Mouse (Mus musculus) neural tube, embryonic 11.5 days (tissue): ENCODE results near the gene Gpr34. TPM values are rescaled to one million over a fixed set of nuclear protein-coding genes. Genes with fewer than 3 reads are reported as not detected.
A peak's percentile ranks its signal among the peaks of the same experiment; 100 is the strongest.

Source experiments
- ATAC-seq: fragments of 200-750 bp; cut with Nextera tagmentation; 2 replicates; pipeline ENCODE4 v1.8.0; 2017; ENCODE audit warnings: moderate number of reproducible peaks, mild to moderate bottlenecking, moderate TSS enrichment, moderate library complexity; ENCODE audit not compliant: insufficient read depth, low FRiP score, low TSS enrichment
- DNase-seq: peaks from one replicate; pipeline ENCODE4 v3.0.0-alpha.2; 2015; ENCODE audit warnings: low spot score
- H3K27ac ChIP-seq: fragments of 300-500 bp; sonication (generic); 2 replicates; pipeline ENCODE4 v1.5.1; 2014; ENCODE audit warnings: low read depth, mild to moderate bottlenecking, low read length
- H3K27me3 ChIP-seq: fragments of 300-500 bp; sonication (generic); 2 replicates; pipeline ENCODE4 v1.6.1; 2014; ENCODE audit warnings: mild to moderate bottlenecking, low read length, mixed read lengths; ENCODE audit not compliant: control insufficient read depth, insufficient read depth
- H3K36me3 ChIP-seq: fragments of 300-500 bp; sonication (generic); 2 replicates; pipeline ENCODE4 v1.6.1; 2014; ENCODE audit warnings: mild to moderate bottlenecking, low read length, moderate library complexity, mixed read lengths; ENCODE audit not compliant: control insufficient read depth, insufficient read depth
- H3K4me1 ChIP-seq: fragments of 300-500 bp; sonication (generic); 2 replicates; pipeline ENCODE4 v1.6.1; 2014; ENCODE audit warnings: low read length, mixed read lengths; ENCODE audit not compliant: control insufficient read depth, insufficient read depth
- H3K4me2 ChIP-seq: fragments of 300-500 bp; sonication (generic); 2 replicates; pipeline ENCODE4 v1.6.1; 2014; ENCODE audit warnings: low read depth, mild to moderate bottlenecking, moderate library complexity
- H3K4me3 ChIP-seq: fragments of 300-500 bp; sonication (generic); 2 replicates; pipeline ENCODE4 v1.5.1; 2014; ENCODE audit warnings: low read depth, low read length
- H3K9ac ChIP-seq: fragments of 300-500 bp; sonication (generic); 2 replicates; pipeline ENCODE4 v1.6.1; 2014; ENCODE audit warnings: mild to moderate bottlenecking, low read length
- H3K9me3 ChIP-seq: fragments of 300-500 bp; sonication (generic); 2 replicates; pipeline ENCODE4 v1.6.1; 2016; ENCODE audit warnings: low read length; ENCODE audit not compliant: control insufficient read depth
- WGBS: fragments of 180-500 bp; shearing (Covaris S2); extraction: QIAGEN DNeasy Blood & Tissue Kit; methylation state at CpG from one replicate; pipeline ENCODE4 v1.1.7; 2014; 5-methylcytosine and 5-hydroxymethylcytosine counted together
- polyA plus RNA-seq: library from polyadenylated mRNA; unstranded; fragments of >200 nt; fragmentation: Nextera tagmentation; extraction: Ambion mirVana; gene quantifications from 2 replicates; pipeline ENCODE4 v1.2.1, GENCODE M21; 2014

The Gpr34 gene
- polyA plus RNA-seq, 1 experiment from 2014 or later: 1.5 TPM

DNA sequence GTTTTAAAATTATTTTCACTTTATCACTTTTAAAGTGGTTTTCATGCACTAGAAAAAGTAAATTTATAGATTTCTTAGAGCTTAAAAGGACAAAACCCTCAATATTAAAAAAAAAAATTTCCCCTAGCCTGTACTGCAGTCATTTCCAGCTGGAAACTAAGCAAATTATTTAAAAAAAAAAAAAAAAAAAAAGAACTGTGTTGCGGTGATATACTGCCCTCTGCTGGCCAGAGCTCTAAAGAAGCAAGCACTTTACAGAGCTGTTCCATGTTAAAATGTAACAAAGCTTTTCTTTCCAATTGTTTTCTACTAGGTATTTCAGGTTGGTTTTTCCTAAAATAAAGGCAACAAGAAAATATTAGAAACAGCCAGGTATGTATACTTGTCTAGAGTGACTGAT is 24.8 kb downstream of the Gpr34 start:
- no peaks in the 10 kb centered on the region for H3K4me1 ChIP-seq
- no peaks in the 10 kb centered on the region for H3K36me3 ChIP-seq
- no peak overlapping the region for H3K9ac ChIP-seq
- WGBS: 14% methylated on average over 1 of the region's 1 CpGs
- no peak for ATAC-seq
- H3K27ac ChIP-seq: no peak overlapping the region
- H3K27me3 ChIP-seq: no peaks in the 10 kb centered on the region
- H3K9me3 ChIP-seq: no peaks in the 10 kb centered on the region
- no peak overlapping the region for H3K4me2 ChIP-seq
- peak; percentile 35 for DNase-seq
- H3K4me3 ChIP-seq: no peak overlapping the region

DNA sequence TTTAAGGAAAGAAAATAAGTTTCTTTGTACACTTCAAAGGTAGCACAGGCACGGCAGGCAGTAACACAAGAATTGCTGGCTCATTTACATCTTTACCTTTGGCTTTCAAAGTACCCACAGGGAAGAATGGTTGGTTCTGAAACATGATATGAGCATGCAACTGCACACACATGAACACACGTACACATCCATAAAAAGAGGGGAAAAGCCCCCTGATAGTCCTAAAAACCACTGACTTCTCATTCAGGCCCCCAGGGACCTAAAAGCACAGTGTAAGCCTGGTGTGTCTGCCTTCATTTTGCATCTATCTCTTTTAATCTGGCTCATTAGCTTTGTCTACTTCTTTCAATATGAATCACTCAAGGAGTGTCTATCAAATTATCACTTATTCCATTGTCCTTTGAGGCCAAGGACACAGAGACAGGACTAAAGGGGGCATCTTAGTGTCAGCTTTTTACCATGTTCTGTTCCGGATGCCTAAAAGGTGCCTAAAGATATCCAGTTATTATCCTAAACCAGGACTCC is 26.8 kb downstream of the Gpr34 start:
- WGBS: 81% methylated on average over 3 of the region's 3 CpGs
- no peak for DNase-seq
- H3K9me3 ChIP-seq: no peaks in the 10 kb centered on the region
- H3K4me1 ChIP-seq: no peaks in the 10 kb centered on the region
- H3K27ac ChIP-seq: no peak overlapping the region
- ATAC-seq: no peak
- H3K36me3 ChIP-seq: no peaks in the 10 kb centered on the region
- no peak overlapping the region for H3K4me2 ChIP-seq
- no peaks in the 10 kb centered on the region for H3K27me3 ChIP-seq
- H3K4me3 ChIP-seq: no peak overlapping the region
- no peak overlapping the region for H3K9ac ChIP-seq

DNA sequence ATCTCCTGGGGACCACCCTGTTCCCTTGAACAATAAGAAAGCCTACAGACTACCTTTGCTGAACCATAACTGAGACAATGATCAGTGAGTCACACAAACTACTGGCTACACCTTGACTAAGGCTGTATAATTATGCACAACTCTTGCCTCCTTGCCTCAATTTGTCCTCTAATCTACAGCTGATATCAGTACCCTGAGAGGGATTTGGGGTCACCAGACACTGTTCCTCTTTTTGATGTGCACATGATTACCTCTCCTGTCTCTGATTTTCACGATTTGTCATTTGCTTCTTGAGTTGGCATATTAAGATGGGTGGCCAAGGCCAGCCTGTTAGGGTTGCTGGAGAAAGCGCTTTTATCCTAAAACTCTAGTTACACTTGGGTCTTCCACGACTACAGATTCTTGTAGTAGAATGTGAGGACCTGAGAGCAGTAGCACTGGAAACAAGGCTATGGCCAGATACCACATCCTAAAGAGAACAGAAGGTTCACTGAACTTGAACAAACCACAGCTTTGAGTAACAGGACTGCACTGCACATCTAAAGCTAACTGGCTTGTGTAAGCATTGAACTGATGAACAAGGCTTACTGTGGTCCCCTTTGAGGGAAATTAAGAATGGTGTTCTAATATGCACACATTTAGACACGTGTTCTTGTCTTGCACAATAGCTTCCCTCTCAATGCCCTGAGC is 27.5 kb downstream of the Gpr34 start:
- Histone ChIP-seq H3K9ac (no peak overlapping the region), H3K27me3 (no peaks in the 10 kb centered on the region), H3K4me3 (no peak overlapping the region), H3K9me3 (no peaks in the 10 kb centered on the region), H3K36me3 (no peaks in the 10 kb centered on the region), H3K4me2 (no peak overlapping the region), H3K4me1 (no peaks in the 10 kb centered on the region), H3K27ac (no peak overlapping the region)
- WGBS: 79% methylated on average over 4 of the region's 4 CpGs
- no peak for DNase-seq
- no peak for ATAC-seq

DNA sequence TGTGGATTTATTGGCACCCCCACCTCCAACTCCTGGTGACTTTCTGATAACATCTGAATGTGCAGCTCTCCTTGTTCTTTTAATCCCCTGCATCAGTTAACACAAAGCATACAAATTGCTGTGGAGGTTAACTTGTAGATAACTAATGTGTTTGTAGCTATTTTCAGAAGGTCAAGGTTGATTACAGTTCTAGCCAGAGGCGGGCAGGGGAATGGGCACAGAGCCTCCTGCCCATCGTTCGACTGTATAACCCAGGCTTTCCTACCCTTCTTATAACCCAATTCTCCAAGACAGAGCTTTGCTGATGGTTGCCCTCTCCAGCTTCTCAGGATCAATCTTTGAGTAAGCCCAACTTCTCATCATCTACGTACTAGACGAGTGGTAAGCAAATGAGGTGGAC is 29.2 kb downstream of the Gpr34 start, which contains the start of gene Gpr82:
Gpr82 (plus strand) TSS at position 301 of the 400 bp plus-strand sequence.
- no peak within 1 kb of the TSS for H3K27ac ChIP-seq
- DNase-seq: no peak
- H3K36me3 ChIP-seq: no peaks in the 10 kb centered on the region
- H3K4me2 ChIP-seq: no peak within 1 kb of the TSS
- 91% methylated on average over 5 of the region's 5 CpGs for WGBS
- no peaks in the 10 kb centered on the region for H3K9me3 ChIP-seq
- H3K4me1 ChIP-seq: no peaks in the 10 kb centered on the region
- no peak within 1 kb of the TSS for H3K9ac ChIP-seq
- no peaks in the 10 kb centered on the region for H3K27me3 ChIP-seq
- no peak within 1 kb of the TSS for H3K4me3 ChIP-seq
- no peak for ATAC-seq

DNA sequence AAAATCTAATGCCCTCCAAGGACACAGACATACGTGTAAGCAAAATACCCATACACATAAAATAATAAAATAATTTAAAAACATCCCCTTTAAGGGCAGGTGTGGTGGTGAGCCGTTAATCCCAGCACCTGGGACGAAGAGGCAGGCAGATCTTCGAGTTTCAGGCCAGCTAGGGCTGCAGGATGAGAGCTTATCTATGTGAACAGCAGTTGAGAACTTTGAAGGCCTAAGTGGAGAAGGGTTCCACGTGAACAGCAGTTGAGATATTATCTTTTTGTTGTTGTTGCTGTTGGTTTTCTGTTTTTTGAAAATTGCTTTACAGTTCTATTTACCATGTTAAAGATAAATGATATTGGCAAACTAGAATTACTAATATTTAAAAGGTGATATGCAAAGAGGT is 37.0 kb downstream of the Gpr34 start:
- H3K4me3 ChIP-seq: no peak overlapping the region
- no peaks in the 10 kb centered on the region for H3K27me3 ChIP-seq
- DNase-seq: no peak
- H3K9ac ChIP-seq: no peak overlapping the region
- no peaks in the 10 kb centered on the region for H3K4me1 ChIP-seq
- H3K27ac ChIP-seq: no peak overlapping the region
- ATAC-seq: no peak
- H3K4me2 ChIP-seq: no peak overlapping the region
- no peaks in the 10 kb centered on the region for H3K36me3 ChIP-seq
- WGBS: 73% methylated on average over 5 of the region's 5 CpGs
- H3K9me3 ChIP-seq: no peaks in the 10 kb centered on the region

DNA sequence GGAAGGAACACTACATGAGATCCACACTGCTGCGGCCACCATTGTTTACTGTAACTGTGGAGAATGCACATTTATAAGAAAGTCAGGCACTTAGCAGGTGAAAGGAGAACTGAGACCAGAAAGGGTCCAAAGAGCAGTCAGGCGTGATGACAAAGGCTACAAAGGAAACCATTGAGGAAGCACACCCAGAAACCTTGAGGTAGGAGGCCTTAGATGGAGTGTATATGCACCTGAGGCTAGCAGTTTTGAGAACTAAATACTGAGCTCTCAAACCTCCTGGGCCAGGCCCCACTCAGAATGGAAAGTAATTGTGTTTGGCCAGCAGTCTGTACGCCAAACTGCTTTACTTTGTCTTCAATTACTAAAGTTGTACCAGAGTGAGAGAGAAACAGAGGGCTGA is 38.5 kb downstream of the Gpr34 start:
- Histone ChIP-seq H3K4me2 (no peak overlapping the region), H3K9ac (no peak overlapping the region), H3K9me3 (no peaks in the 10 kb centered on the region), H3K27ac (no peak overlapping the region), H3K27me3 (no peaks in the 10 kb centered on the region), H3K36me3 (no peaks in the 10 kb centered on the region), H3K4me3 (no peak overlapping the region), H3K4me1 (no peaks in the 10 kb centered on the region)
- DNase-seq (no peak), ATAC-seq (no peak)
- WGBS: 84% methylated on average over 3 of the region's 3 CpGs

DNA sequence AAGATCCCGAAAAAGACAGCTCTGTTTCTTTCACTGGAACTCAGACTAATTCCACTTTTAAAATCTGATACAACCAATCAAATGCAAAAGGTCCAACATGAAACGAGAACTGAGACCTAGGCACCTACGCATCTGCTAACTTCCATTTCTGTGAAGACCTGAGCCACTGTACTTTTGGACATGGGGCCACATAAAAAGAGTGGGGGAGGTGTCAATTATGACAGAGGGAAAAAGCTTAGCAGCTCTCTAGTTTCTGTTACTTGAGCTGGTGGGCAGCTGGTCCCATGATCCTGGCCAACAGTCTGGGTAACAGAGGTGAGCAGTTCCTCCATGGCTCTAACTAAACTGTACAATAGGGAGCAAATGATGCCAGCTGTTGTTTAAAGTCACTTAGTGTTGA is 41.1 kb downstream of the Gpr34 start:
- Histone ChIP-seq H3K36me3 (no peaks in the 10 kb centered on the region), H3K27ac (no peak overlapping the region), H3K9me3 (no peaks in the 10 kb centered on the region), H3K9ac (no peak overlapping the region), H3K4me2 (no peak overlapping the region), H3K27me3 (no peaks in the 10 kb centered on the region), H3K4me3 (no peak overlapping the region), H3K4me1 (no peaks in the 10 kb centered on the region)
- no peak for DNase-seq
- ATAC-seq: no peak
- WGBS: 87% methylated on average over 3 of the region's 3 CpGs

DNA sequence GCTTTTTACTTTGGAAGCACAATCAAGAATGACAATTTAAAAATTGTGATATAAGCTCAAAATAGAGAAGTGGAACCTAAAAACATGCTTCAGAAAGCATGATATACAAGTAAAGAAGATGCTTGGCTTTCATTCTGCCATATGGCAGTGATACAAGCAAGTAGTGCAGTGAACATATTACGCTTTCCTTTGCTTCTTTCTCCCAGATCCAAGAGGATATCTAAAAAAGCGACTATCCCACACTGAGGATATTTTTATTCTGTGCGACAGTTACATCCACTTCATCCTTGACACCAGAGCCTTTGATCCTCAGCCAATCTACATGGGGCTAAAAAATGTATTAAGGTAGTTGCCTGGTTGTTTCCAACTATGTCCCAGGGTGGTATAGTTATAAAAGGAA is 49.9 kb downstream of the Gpr34 start:
- Histone ChIP-seq H3K9me3 (no peaks in the 10 kb centered on the region), H3K4me3 (no peak overlapping the region), H3K27me3 (no peaks in the 10 kb centered on the region), H3K4me2 (no peak overlapping the region), H3K36me3 (no peaks in the 10 kb centered on the region), H3K4me1 (no peaks in the 10 kb centered on the region), H3K27ac (no peak overlapping the region), H3K9ac (no peak overlapping the region)
- WGBS: 86% methylated on average over 3 of the region's 3 CpGs
- ATAC-seq (no peak), DNase-seq (no peak)

DNA sequence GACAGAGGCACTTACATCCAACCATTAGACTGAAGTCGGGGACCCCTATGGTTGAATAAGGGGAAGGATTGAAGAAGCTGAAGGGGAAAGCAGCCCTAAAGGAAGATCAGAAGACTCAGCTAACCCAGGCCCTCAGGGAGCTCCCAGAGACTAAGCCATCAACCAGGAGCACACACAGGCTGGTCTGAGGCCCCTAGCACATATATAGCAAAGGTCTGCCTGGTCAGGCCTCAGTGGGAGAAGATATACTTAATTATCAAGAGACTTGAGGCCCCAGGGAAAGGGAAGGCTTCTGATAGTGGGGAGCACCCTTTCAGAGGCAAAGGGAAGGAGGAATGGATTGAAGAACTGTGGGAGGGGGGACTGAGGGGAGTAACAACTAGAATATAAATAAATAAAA is 54.7 kb downstream of the Gpr34 start:
- Histone ChIP-seq H3K4me2 (no peak overlapping the region), H3K36me3 (no peaks in the 10 kb centered on the region), H3K27ac (no peak overlapping the region), H3K9me3 (no peaks in the 10 kb centered on the region), H3K4me1 (no peaks in the 10 kb centered on the region), H3K9ac (no peak overlapping the region), H3K27me3 (no peaks in the 10 kb centered on the region), H3K4me3 (no peak overlapping the region)
- DNase-seq: no peak
- WGBS: 56% methylated on average over 1 of the region's 1 CpGs
- ATAC-seq: no peak
